ENCODE assay signal across 15 mouse cellular contexts in genomic region chr19:7257881-7258280, GRCm38 (mm10). TPM values are rescaled to one million over a fixed set of nuclear protein-coding genes. Genes with fewer than 3 reads are reported as not detected.
DNase-seq lines count a peak whose midpoint lies in the region; ATAC-seq and TF ChIP-seq lines count a peak whose summit lies in the region.
"Had no signal": no experiment of that assay in that cellular context is flagged by ENCODE, and none has a peak within 500 bp of the region (broad histone marks: within the 10 kb centered on the region; RNA-seq: fewer than 3 reads in every experiment).

No protein-coding gene starts in this region.

- no peaks in the 10 kb centered on the region for H3K9me3 ChIP-seq in forebrain, embryonic 15.5 days
- no peaks in the 10 kb centered on the region for H3K9me3 ChIP-seq in forebrain, embryonic 12.5 days
- no peaks in the 10 kb centered on the region for H3K9me3 ChIP-seq in ES-E14 (ENCODE audit: control insufficient read depth, insufficient read depth, low read depth, low read length)
- H3K9me3 ChIP-seq in heart, embryonic 10.5 days, result no peaks in the 10 kb centered on the region
- H3K9me3 ChIP-seq: lung, embryonic 15.5 days had no signal

- DNase-seq in 3T3-L1 (ENCODE audit: low read depth, low spot score), result peak; percentile 75
- DNase-seq in ES-E14 (ENCODE audit: low read depth, low spot score), result no peak
- DNase-seq in cerebellum, adult 9-11 months, result peak; percentile 49
- no peak for DNase-seq in heart, embryonic 10.5 days (ENCODE audit: low spot score)
- DNase-seq in thymus, postnatal 0 days (ENCODE audit: low spot score), result no peak
- DNase-seq: embryo, embryonic 11 days; heart, postnatal 36 days; kidney, adult 11 months; liver; right cerebral cortex, postnatal 25 days; thymus, postnatal 36 days had no signal

- no peak overlapping the region for H3K9ac ChIP-seq in forebrain, embryonic 15.5 days (replicated peaks)
- H3K9ac ChIP-seq in forebrain, embryonic 12.5 days, result no peak overlapping the region
- peak overlapping the region; percentile 69; the same call in 1 of the 2 replicates for H3K9ac ChIP-seq in ES-E14 (ENCODE audit: insufficient read depth, low read depth, low read length, poor library complexity, severe bottlenecking)
- H3K9ac ChIP-seq: lung, embryonic 15.5 days had no signal

- in situ Hi-C loops in ES-E14 (cut with MboI; ENCODE audit: low sequenced_read_pairs in 2 of 2, unreplicated experiment in 2 of 2), result no loop called here

- H3K36me3 ChIP-seq in forebrain, embryonic 15.5 days, result no peaks in the 10 kb centered on the region
- no peaks in the 10 kb centered on the region for H3K36me3 ChIP-seq in forebrain, embryonic 12.5 days (replicated peaks)
- H3K36me3 ChIP-seq in ES-E14 (ENCODE audit: control insufficient read depth, insufficient read depth, low read length, poor library complexity, severe bottlenecking), result no peaks in the 10 kb centered on the region
- no peaks in the 10 kb centered on the region for H3K36me3 ChIP-seq in heart, embryonic 10.5 days
- H3K36me3 ChIP-seq: lung, embryonic 15.5 days had no signal

- no peak overlapping the region for H3K4me2 ChIP-seq in forebrain, embryonic 15.5 days (replicated peaks)
- H3K4me2 ChIP-seq in forebrain, embryonic 12.5 days, result no peak overlapping the region
- H3K4me2 ChIP-seq: lung, embryonic 15.5 days had no signal

- ATAC-seq in forebrain, embryonic 15.5 days (replicated peaks), result peak; percentile 69
- ATAC-seq in forebrain, embryonic 12.5 days (ENCODE audit: low FRiP score), result no peak

- H3K27ac ChIP-seq in forebrain, embryonic 15.5 days (replicated peaks), result peak overlapping the region; percentile 67
- no peak overlapping the region for H3K27ac ChIP-seq in forebrain, embryonic 12.5 days
- peak overlapping the region; percentile 59; the same call in 1 of the 2 replicates for H3K27ac ChIP-seq in ES-E14 (ENCODE audit: insufficient read depth, low read depth, low read length, poor library complexity, severe bottlenecking)
- no peak overlapping the region for H3K27ac ChIP-seq in heart, embryonic 10.5 days
- H3K27ac ChIP-seq: lung, embryonic 15.5 days had no signal

- H3K4me1 ChIP-seq in forebrain, embryonic 15.5 days, result no peaks in the 10 kb centered on the region
- no peaks in the 10 kb centered on the region for H3K4me1 ChIP-seq in forebrain, embryonic 12.5 days
- H3K4me1 ChIP-seq in ES-E14 (ENCODE audit: control insufficient read depth in 2 of 2, insufficient read depth in 2 of 2, low read length in 2 of 2, poor library complexity in 1 of 2), result peaks cover 6 to 26% of the 10 kb centered on the region in 2 experiments; a peak in 3 of 4 replicates
- no peaks in the 10 kb centered on the region for H3K4me1 ChIP-seq in heart, embryonic 10.5 days
- H3K4me1 ChIP-seq: lung, embryonic 15.5 days had no signal

- 51% methylated on average over 5 of the region's 5 CpGs for WGBS in forebrain, embryonic 15.5 days
- WGBS in forebrain, embryonic 12.5 days, result 87% methylated on average over 5 of the region's 5 CpGs
- 71% methylated on average over 5 of the region's 5 CpGs for WGBS in heart, embryonic 10.5 days

- H3K27me3 ChIP-seq in forebrain, embryonic 15.5 days, result no peaks in the 10 kb centered on the region
- H3K27me3 ChIP-seq in forebrain, embryonic 12.5 days, result no peaks in the 10 kb centered on the region
- H3K27me3 ChIP-seq in heart, embryonic 10.5 days (ENCODE audit: insufficient read depth, poor library complexity, severe bottlenecking), result no peaks in the 10 kb centered on the region; the same call in 1 of the 2 replicates
- H3K27me3 ChIP-seq: lung, embryonic 15.5 days had no signal

- H3K4me3 ChIP-seq in forebrain, embryonic 15.5 days, result no peak overlapping the region
- H3K4me3 ChIP-seq in forebrain, embryonic 12.5 days (replicated peaks), result no peak overlapping the region
- peak overlapping the region in 1 of 2 experiments; percentile 7; a peak in 1 of 4 replicates for H3K4me3 ChIP-seq in ES-E14 (ENCODE audit: insufficient read depth in 1 of 2, low read depth in 1 of 2, low read length in 2 of 2, poor library complexity in 1 of 2, severe bottlenecking in 1 of 2)
- H3K4me3 ChIP-seq in heart, embryonic 10.5 days, result no peak overlapping the region
- H3K4me3 ChIP-seq: lung, embryonic 15.5 days; myocyte had no signal

TF ChIP-seq in ES-E14, 5 proteins besides CTCF, POLR2A, EP300 and RAD21:
- TF ChIP-seq ZC3H11A (IDR thresholded peaks at IDR 0.05; ENCODE audit: borderline replicate concordance, low read depth, low read length) (no peak), ZNF384 (IDR thresholded peaks at IDR 0.05; ENCODE audit: low read depth, low read length) (no peak), HCFC1 (IDR thresholded peaks at IDR 0.05; ENCODE audit: borderline replicate concordance, insufficient read depth, low read length) (no peak), MAFK (IDR thresholded peaks at IDR 0.05; ENCODE audit: insufficient read depth, low read depth, low read length) (no peak)

RNA-seq across cellular contexts. Expression of gene Rcor2, which starts 9.2 kb away (rescaled TPM):
- polyA plus RNA-seq in forebrain, embryonic 15.5 days (2015; fragmentation: Nextera tagmentation; extraction: Ambion mirVana), result 60.7 and 67.7 TPM in 2 replicates
- polyA plus RNA-seq in forebrain, embryonic 12.5 days (2016; fragmentation: Nextera tagmentation; extraction: Ambion mirVana), result 88.6 and 89.4 TPM in 2 replicates
- 161 and 192 TPM in 2 replicates for total RNA-seq in ES-E14 (2012; rRNA removed)
- 18.5 and 27.1 TPM in 2 replicates for polyA plus RNA-seq in heart, embryonic 10.5 days (2016; fragmentation: Nextera tagmentation; extraction: Ambion mirVana)
- 7.3 and 8.1 TPM in 2 replicates for polyA plus RNA-seq in thymus, postnatal 0 days (2015; fragmentation: Nextera tagmentation; extraction: Ambion mirVana)

RNA-seq across cellular contexts. Expression of gene Naa40, which starts 16.9 kb away (rescaled TPM):
- polyA plus RNA-seq in forebrain, embryonic 15.5 days (2015; fragmentation: Nextera tagmentation; extraction: Ambion mirVana), result 69.2 and 69.5 TPM in 2 replicates
- 90.0 and 92.2 TPM in 2 replicates for polyA plus RNA-seq in forebrain, embryonic 12.5 days (2016; fragmentation: Nextera tagmentation; extraction: Ambion mirVana)
- 50.9 and 56.1 TPM in 2 replicates for total RNA-seq in ES-E14 (2012; rRNA removed)
- polyA plus RNA-seq in heart, embryonic 10.5 days (2016; fragmentation: Nextera tagmentation; extraction: Ambion mirVana), result 67.6 and 72.8 TPM in 2 replicates
- polyA plus RNA-seq in thymus, postnatal 0 days (2015; fragmentation: Nextera tagmentation; extraction: Ambion mirVana), result 63.9 TPM in 2 replicates

RNA-seq across cellular contexts. Expression of gene Cox8a, which starts 40.5 kb away (rescaled TPM):
- polyA plus RNA-seq in forebrain, embryonic 15.5 days (2015; fragmentation: Nextera tagmentation; extraction: Ambion mirVana), result 656 and 676 TPM in 2 replicates
- polyA plus RNA-seq in forebrain, embryonic 12.5 days (2016; fragmentation: Nextera tagmentation; extraction: Ambion mirVana), result 781 and 789 TPM in 2 replicates
- 882 and 1,211 TPM in 2 replicates for total RNA-seq in ES-E14 (2012; rRNA removed)
- 1,294 and 1,907 TPM in 2 replicates for polyA plus RNA-seq in heart, embryonic 10.5 days (2016; fragmentation: Nextera tagmentation; extraction: Ambion mirVana)
- polyA plus RNA-seq in thymus, postnatal 0 days (2015; fragmentation: Nextera tagmentation; extraction: Ambion mirVana), result 1,177 and 1,274 TPM in 2 replicates

RNA-seq across cellular contexts. Expression of gene Otub1, which starts 51.8 kb away (rescaled TPM):
- 232 and 233 TPM in 2 replicates for polyA plus RNA-seq in forebrain, embryonic 15.5 days (2015; fragmentation: Nextera tagmentation; extraction: Ambion mirVana)
- 220 and 238 TPM in 2 replicates for polyA plus RNA-seq in forebrain, embryonic 12.5 days (2016; fragmentation: Nextera tagmentation; extraction: Ambion mirVana)
- total RNA-seq in ES-E14 (2012; rRNA removed), result 117 and 123 TPM in 2 replicates
- 198 and 212 TPM in 2 replicates for polyA plus RNA-seq in heart, embryonic 10.5 days (2016; fragmentation: Nextera tagmentation; extraction: Ambion mirVana)
- polyA plus RNA-seq in thymus, postnatal 0 days (2015; fragmentation: Nextera tagmentation; extraction: Ambion mirVana), result 166 TPM in 2 replicates

Comparison
In these comparisons a context has a peak if more than half of its experiments do, and no peak if none do; other contexts are left out.
1. H3K27ac ChIP-seq: peak in forebrain, embryonic 15.5 days (single experiment) and ES-E14 (single experiment); none in forebrain, embryonic 12.5 days (single experiment) and heart, embryonic 10.5 days (single experiment).
2. DNase-seq: peak in 3T3-L1 (single experiment) and cerebellum, adult 9-11 months (single experiment); none in ES-E14 (single experiment), heart, embryonic 10.5 days (single experiment) and thymus, postnatal 0 days (single experiment).